Mouse (Mus musculus) cerebellum, adult 2 months (tissue): ENCODE data around the gene Alyref2.

Experiments
- CTCF ChIP-seq: fragments of 200-500 bp; IDR thresholded peaks from 2 replicates; pipeline ENCODE4 v1.5.1; 2011; ENCODE audit warnings: low read depth, mild to moderate bottlenecking, control low read depth, low read length, moderate library complexity, borderline replicate concordance; ENCODE audit not compliant: insufficient read depth
- POLR2A ChIP-seq: fragments of 200-500 bp; IDR thresholded peaks from 2 replicates; pipeline ENCODE4 v1.6.1; 2011; ENCODE audit warnings: low read length, control low read depth, borderline replicate concordance; ENCODE audit not compliant: insufficient read depth

- no peak for TF ChIP-seq CTCF
- TF ChIP-seq POLR2A = no peak
Observed at GRCm38 (mm10) chr1:171531367-171531766, 28.1 kb downstream of the Alyref2 start.
